Mouse (Mus musculus): ENCODE results near the gene Tcea2. TPM values are rescaled to one million over a fixed set of nuclear protein-coding genes. Genes with fewer than 3 reads are reported as not detected.

Tcea2 gene
- total RNA-seq, 2 experiments from 2014 or later = 13.6 to 25.2 TPM

- ATAC-seq (replicated peaks; ENCODE audit: poor library complexity, severe bottlenecking) = no peak
These were observed 18.1 kb downstream of the Tcea2 start, which contains the start of gene Lkaaear1 for GRCm38 (mm10) chr2:181698241-181698640. Gene Lkaaear1 (minus strand): TSS chr2:181698442.

GRCm38 (mm10) chr2:181706668-181707067 is 26.6 kb downstream of the Tcea2 start:
- peak; percentile 82 for ATAC-seq (replicated peaks; ENCODE audit: poor library complexity, severe bottlenecking)

GRCm38 (mm10) chr2:181713749-181714148 is 33.6 kb downstream of the Tcea2 start:
- no peak for ATAC-seq (replicated peaks; ENCODE audit: poor library complexity, severe bottlenecking)

- ATAC-seq (replicated peaks; ENCODE audit: poor library complexity, severe bottlenecking) = peak; percentile 71; the same call in 1 of the 2 replicates
These were observed 34.8 kb downstream of the Tcea2 start, which contains the start of gene Oprl1 for GRCm38 (mm10) chr2:181714903-181715326. Gene Oprl1 (plus strand): TSS chr2:181715016.

- ATAC-seq (replicated peaks; ENCODE audit: poor library complexity, severe bottlenecking) = no peak
These were observed 35.3 kb downstream of the Tcea2 start for GRCm38 (mm10) chr2:181715382-181715781.

- no peak for ATAC-seq (replicated peaks; ENCODE audit: poor library complexity, severe bottlenecking)
These were observed 36.9 kb downstream of the Tcea2 start for GRCm38 (mm10) chr2:181716991-181717390.

- no peak for ATAC-seq (replicated peaks; ENCODE audit: poor library complexity, severe bottlenecking)
These were observed 40.0 kb downstream of the Tcea2 start for GRCm38 (mm10) chr2:181720061-181720460.

- no peak for ATAC-seq (replicated peaks; ENCODE audit: poor library complexity, severe bottlenecking)
These were observed 41.1 kb downstream of the Tcea2 start for GRCm38 (mm10) chr2:181721200-181721599.

GRCm38 (mm10) chr2:181722213-181722612 is 42.1 kb downstream of the Tcea2 start:
- ATAC-seq (replicated peaks; ENCODE audit: poor library complexity, severe bottlenecking) = peak; percentile 63

GRCm38 (mm10) chr2:181727659-181728262 is 47.7 kb downstream of the Tcea2 start:
- ATAC-seq (replicated peaks; ENCODE audit: poor library complexity, severe bottlenecking) = no peak

GRCm38 (mm10) chr2:181730051-181730450 is 49.9 kb downstream of the Tcea2 start:
- no peak for ATAC-seq (replicated peaks; ENCODE audit: poor library complexity, severe bottlenecking)

Other genes with a start within 250 kb of the Tcea2 start
- 1.1 TPM in 1 of 2 replicates, not detected in the other for gene Zbtb46, start 220.9 kb upstream of the Tcea2 start, total RNA-seq (2014; fragmentation: Nextera tagmentation)
- gene Zbtb46, start 220.9 kb upstream of the Tcea2 start, total RNA-seq (2017) = 0.13 and 0.15 TPM in 2 replicates
- gene Abhd16b, start 187.1 kb upstream of the Tcea2 start, total RNA-seq (2014; fragmentation: Nextera tagmentation) = not detected in 2 replicates
- gene Abhd16b, start 187.1 kb upstream of the Tcea2 start, total RNA-seq (2017) = not detected in 2 replicates
- gene Tpd52l2, start 183.2 kb upstream of the Tcea2 start, total RNA-seq (2014; fragmentation: Nextera tagmentation) = 43.1 and 60.9 TPM in 2 replicates
- gene Tpd52l2, start 183.2 kb upstream of the Tcea2 start, total RNA-seq (2017) = 115 and 129 TPM in 2 replicates
- gene Dnajc5, start 159.8 kb upstream of the Tcea2 start, total RNA-seq (2014; fragmentation: Nextera tagmentation) = 43.8 and 47.1 TPM in 2 replicates
- gene Dnajc5, start 159.8 kb upstream of the Tcea2 start, total RNA-seq (2017) = 46.4 and 54.5 TPM in 2 replicates
- gene Uckl1, start 95.4 kb upstream of the Tcea2 start, total RNA-seq (2014; fragmentation: Nextera tagmentation) = 118 and 128 TPM in 2 replicates
- gene Uckl1, start 95.4 kb upstream of the Tcea2 start, total RNA-seq (2017) = 41.5 and 54.1 TPM in 2 replicates
- gene Prpf6, start 88.4 kb upstream of the Tcea2 start, total RNA-seq (2014; fragmentation: Nextera tagmentation) = 30.8 and 35.2 TPM in 2 replicates
- 68.8 and 71.6 TPM in 2 replicates for gene Prpf6, start 88.4 kb upstream of the Tcea2 start, total RNA-seq (2017)
- gene Zfp512b, start 87.5 kb upstream of the Tcea2 start, total RNA-seq (2014; fragmentation: Nextera tagmentation) = 21.1 and 23.5 TPM in 2 replicates
- 11.6 and 15.6 TPM in 2 replicates for gene Zfp512b, start 87.5 kb upstream of the Tcea2 start, total RNA-seq (2017)
- gene Samd10, start 81.1 kb upstream of the Tcea2 start, total RNA-seq (2014; fragmentation: Nextera tagmentation) = 6.2 and 13.1 TPM in 2 replicates
- gene Samd10, start 81.1 kb upstream of the Tcea2 start, total RNA-seq (2017) = 3.2 and 4.5 TPM in 2 replicates
- gene Gm29797, start 23.3 kb upstream of the Tcea2 start, total RNA-seq (2014; fragmentation: Nextera tagmentation) = not detected in 2 replicates
- not detected in 2 replicates for gene Gm29797, start 23.3 kb upstream of the Tcea2 start, total RNA-seq (2017)
- not detected in 2 replicates for gene Sox18, start 8.7 kb upstream of the Tcea2 start, total RNA-seq (2014; fragmentation: Nextera tagmentation)
- not detected in 2 replicates for gene Sox18, start 8.7 kb upstream of the Tcea2 start, total RNA-seq (2017)
- gene Rgs19, start 13.7 kb downstream of the Tcea2 start, total RNA-seq (2014; fragmentation: Nextera tagmentation) = 246 and 266 TPM in 2 replicates
- 78.6 and 96.8 TPM in 2 replicates for gene Rgs19, start 13.7 kb downstream of the Tcea2 start, total RNA-seq (2017)
- gene Lkaaear1, start 18.1 kb downstream of the Tcea2 start, total RNA-seq (2014; fragmentation: Nextera tagmentation) = not detected in 2 replicates
- not detected in 2 replicates for gene Lkaaear1, start 18.1 kb downstream of the Tcea2 start, total RNA-seq (2017)
- not detected in 2 replicates for gene Oprl1, start 34.7 kb downstream of the Tcea2 start, total RNA-seq (2014; fragmentation: Nextera tagmentation)
- not detected in 2 replicates for gene Oprl1, start 34.7 kb downstream of the Tcea2 start, total RNA-seq (2017)
- gene Myt1, start 83.0 kb downstream of the Tcea2 start, total RNA-seq (2014; fragmentation: Nextera tagmentation) = not detected in 2 replicates
- not detected in 2 replicates for gene Myt1, start 83.0 kb downstream of the Tcea2 start, total RNA-seq (2017)
- 14.4 and 20.2 TPM in 2 replicates for gene Pcmtd2, start 157.5 kb downstream of the Tcea2 start, total RNA-seq (2014; fragmentation: Nextera tagmentation)
- 15.9 and 18.3 TPM in 2 replicates for gene Pcmtd2, start 157.5 kb downstream of the Tcea2 start, total RNA-seq (2017)
- 27.7 and 31.2 TPM in 2 replicates for gene Polr3k, start 184.0 kb downstream of the Tcea2 start, total RNA-seq (2014; fragmentation: Nextera tagmentation)
- gene Polr3k, start 184.0 kb downstream of the Tcea2 start, total RNA-seq (2017) = 21.8 and 31.1 TPM in 2 replicates